Mouse (Mus musculus) ovary, postnatal 36 days (tissue): ENCODE data around the gene Epha2.

Source experiments
- DNase-seq: peaks from one replicate; pipeline ENCODE4 v3.0.0; 2022; ENCODE audit warnings: low spot score, mixed read lengths

The Epha2 gene

GRCm38 (mm10) chr4:141301116-141301553, at the start of gene Epha2:
Gene Epha2 (plus strand): TSS chr4:141301240.
- DNase-seq, result peak; percentile 81

- DNase-seq, result no peak
These were observed 48.4 kb upstream of the Epha2 start for GRCm38 (mm10) chr4:141252641-141253040.

DNA sequence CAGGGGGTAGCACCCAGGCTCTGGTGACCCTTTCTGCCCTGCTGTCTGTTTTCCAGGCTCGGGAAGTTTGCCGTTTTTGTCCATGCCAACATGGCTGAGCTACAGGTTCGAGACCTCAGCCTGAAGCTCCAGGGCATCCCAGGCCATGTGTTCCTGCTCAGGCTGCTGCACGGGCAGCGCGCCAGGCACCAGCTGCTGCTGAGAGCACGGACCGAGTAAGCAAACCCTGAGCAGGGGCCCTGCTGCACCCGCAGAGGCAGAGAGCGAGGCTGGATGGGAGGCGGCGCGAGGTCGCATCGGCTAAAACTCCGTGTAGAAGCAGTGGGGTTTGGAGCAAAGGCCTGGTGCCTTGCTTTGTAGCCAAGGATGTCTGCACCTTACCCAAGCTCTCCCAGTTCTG, 46.8 kb upstream of the Epha2 start:
- peak; percentile 54 for DNase-seq

DNA sequence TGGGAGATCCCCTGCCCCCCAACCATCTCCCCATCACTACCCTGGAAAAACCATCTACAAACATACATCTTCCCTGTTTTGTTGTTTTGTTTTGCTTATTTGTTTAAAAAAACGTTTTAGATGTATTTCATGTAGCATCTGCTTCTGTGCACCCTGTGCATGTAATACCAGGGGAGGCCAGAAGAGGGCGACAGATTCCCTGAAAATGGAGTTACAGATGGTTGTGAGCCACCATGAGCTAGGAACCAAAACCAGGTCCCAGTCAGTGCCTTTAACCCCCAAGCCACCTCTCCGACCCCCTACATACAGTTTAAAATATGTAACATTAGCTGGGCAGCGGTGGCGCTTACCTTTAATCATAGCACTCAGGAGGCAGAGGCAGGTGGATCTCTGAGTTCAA, 43.6 kb upstream of the Epha2 start:
- DNase-seq, result no peak

GRCm38 (mm10) chr4:141259413-141259812, 41.6 kb upstream of the Epha2 start:
- no peak for DNase-seq

- DNase-seq, result no peak
These were observed 40.9 kb upstream of the Epha2 start for GRCm38 (mm10) chr4:141260007-141260723.

DNA sequence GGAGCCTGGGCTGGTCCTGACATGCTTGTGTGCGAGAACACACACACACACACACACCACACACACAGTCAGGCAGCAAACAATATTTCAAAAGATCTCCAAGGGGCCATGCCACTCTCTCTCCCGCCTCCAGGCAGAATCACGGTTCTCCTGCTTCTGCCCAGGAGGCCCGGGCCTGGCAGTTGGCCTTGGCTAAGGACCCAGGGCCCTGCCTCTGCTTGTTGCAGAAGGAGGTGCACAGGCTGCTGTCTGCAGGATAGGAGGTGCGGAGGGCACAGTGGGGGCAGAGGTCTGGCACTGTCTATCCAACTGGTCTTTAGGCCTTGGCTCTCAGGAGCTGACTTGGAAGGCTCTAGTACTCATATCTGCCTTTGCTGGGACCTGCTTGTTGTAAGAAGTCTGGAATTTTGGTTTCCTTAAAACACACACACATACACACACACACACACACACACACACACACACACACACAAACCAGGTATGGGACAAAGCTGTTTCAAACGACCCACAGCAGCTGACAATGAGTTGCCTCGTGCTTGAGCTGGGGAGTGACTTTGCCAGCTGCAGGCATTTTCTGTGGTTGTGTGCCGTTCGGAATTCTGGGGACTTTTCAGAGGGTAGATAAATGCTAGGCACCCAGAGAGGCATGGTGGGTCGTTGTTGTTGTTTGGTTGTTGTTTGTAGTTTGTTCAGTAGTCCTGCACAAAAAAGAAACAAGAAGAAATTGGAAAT, 38.0 kb upstream of the Epha2 start:
- no peak for DNase-seq

- no peak for DNase-seq
These were observed 34.9 kb upstream of the Epha2 start for GRCm38 (mm10) chr4:141265979-141266637.

DNA sequence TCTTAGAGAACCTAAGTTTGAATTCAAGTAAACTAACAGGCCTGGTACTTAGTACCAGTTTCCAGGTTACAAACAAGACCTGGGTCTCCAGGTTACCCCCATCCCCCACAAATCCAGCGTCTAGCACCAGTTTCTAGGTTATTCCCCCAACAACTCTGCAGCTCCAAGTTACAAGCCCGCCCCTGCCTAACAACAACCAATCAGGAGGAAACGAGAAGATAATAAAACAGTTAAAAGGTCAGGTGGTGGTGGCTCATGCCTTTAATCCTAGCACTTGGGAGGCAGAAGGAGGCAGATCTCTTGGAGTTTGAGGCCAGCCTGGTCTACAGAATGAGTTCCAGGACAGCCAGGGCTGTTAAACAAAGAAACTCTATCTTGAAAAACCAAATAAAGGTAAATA, 33.8 kb upstream of the Epha2 start:
- no peak for DNase-seq

DNA sequence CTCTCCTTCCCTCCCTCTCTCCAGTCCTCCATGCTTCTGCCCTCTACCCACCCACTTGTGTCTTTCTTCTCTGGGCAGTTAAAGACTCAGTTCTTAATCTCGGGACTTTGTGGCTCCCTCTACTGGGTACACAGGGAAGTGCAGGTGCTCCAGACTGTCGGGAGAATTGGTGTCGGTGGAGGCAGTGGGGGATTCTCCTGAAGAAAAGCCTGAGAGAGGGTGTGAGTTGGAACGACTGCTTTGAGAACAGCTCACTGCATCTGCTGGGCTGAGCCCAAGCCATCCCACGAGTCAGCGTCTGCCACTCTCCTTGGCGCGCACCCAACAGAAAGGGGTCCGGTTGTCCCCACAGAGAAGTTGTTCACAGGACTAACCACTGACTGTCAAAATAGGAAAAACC, 33.2 kb upstream of the Epha2 start:
- DNase-seq, result no peak

GRCm38 (mm10) chr4:141268350-141268749, 32.7 kb upstream of the Epha2 start:
- no peak for DNase-seq

DNA sequence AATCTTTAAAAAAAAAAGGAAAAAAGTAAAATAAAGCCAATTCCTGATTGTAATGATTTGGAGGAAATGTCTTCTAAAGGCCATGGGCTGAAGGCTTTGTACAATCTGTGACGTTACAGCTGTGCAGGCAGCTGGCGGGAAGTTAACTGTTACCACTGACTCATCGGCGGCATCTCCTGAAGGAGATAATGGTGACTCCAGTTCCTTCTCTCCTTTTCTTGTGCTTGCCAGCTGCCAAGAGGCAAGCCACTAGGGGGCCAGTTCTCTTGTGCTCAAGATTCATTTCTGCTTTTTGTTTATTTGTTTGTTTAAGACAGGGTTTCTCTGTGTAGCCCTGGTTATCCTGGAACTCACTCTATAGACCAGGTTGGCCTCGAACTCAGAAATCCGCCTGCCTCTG, 32.0 kb upstream of the Epha2 start:
- DNase-seq, result no peak

DNA sequence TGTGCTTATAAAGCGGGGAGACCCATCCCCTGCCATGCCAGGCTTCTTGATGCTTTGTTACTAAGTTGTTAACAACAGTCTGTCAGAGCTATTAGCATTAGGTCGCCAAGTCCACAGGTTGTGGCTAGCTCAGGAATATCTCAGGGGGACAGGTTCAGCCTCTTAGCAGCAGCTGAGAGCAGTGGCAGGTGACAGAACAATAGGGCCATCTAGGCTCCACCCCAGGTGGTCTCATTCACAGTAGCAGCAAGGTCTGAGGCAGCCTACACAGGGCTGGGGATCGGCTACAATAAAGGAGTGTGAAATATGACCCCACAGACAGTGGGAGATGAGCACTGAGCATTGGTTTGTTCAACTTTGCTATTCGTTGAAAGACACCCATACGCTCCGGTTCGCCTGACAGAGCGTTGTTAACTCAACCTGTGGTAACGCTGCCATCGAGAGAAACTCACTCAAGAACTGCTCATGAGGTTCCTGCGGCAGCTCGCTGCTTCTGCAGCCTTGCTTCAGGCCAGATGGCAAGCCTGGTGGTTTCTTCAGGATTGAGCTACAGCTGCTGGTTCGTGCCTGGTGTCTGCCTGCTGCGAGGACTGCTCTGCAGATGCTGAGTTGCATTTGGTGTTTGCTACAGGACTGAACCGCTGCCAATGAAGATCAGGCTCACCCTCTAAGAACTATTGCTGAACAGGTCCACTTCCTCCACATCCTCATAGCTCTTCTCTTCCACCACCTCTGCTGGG, 30.7 kb upstream of the Epha2 start:
- no peak for DNase-seq

- DNase-seq, result no peak
These were observed 29.8 kb upstream of the Epha2 start for GRCm38 (mm10) chr4:141271228-141271627.

- DNase-seq, result no peak
These were observed 29.3 kb upstream of the Epha2 start for GRCm38 (mm10) chr4:141271721-141272120.

DNA sequence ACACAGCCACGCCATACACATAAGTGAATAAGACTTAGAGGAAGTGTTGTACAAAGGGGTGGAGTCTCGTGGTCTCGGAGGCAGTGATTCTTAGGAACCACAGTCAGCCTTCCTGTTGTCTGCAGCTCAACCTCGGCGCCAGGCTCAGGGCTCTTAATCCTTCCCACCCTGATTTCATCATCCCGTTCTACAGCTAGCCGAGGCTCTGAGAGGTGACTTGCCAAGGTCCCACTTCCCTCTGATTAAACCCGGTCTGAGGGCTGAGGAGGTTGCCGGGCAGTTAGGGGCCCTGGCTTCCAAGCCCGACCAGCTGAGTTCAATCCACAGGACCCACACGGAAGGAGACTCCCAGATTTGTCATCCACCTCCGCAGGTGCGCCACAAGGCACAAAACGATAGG, 28.2 kb upstream of the Epha2 start:
- no peak for DNase-seq

- peak; percentile 83 for DNase-seq
These were observed 27.7 kb upstream of the Epha2 start for GRCm38 (mm10) chr4:141273296-141273695.

GRCm38 (mm10) chr4:141274485-141275341, 26.3 kb upstream of the Epha2 start:
- DNase-seq, result no peak

GRCm38 (mm10) chr4:141277157-141277556, 23.9 kb upstream of the Epha2 start:
- DNase-seq, result no peak

- DNase-seq, result peak; percentile 74
These were observed 22.9 kb upstream of the Epha2 start for GRCm38 (mm10) chr4:141278154-141278553.

- DNase-seq, result no peak
These were observed 21.7 kb upstream of the Epha2 start for GRCm38 (mm10) chr4:141279327-141279726.
